Mouse (Mus musculus) hindbrain, embryonic 15.5 days (tissue): ENCODE measurements around the gene Vmn1r217. TPM values are rescaled to one million over a fixed set of nuclear protein-coding genes. Genes with fewer than 3 reads are reported as not detected.

Source experiments
- polyA plus RNA-seq: library from polyadenylated mRNA; unstranded; fragments of >200 nt; fragmentation: Nextera tagmentation; extraction: Ambion mirVana; gene quantifications from 2 replicates; pipeline ENCODE4 v1.2.1, GENCODE M21; 2015

Vmn1r217 gene
- polyA plus RNA-seq, 1 experiment from 2014 or later = not detected

Other genes starting within 250 kb of the Vmn1r217 start
- not detected in 2 replicates for gene Vmn1r212, start 234.0 kb downstream of the Vmn1r217 start, polyA plus RNA-seq
- not detected in 2 replicates for gene Vmn1r213, start 110.6 kb downstream of the Vmn1r217 start, polyA plus RNA-seq
- not detected in 2 replicates for gene Vmn1r214, start 87.8 kb downstream of the Vmn1r217 start, polyA plus RNA-seq
- not detected in 2 replicates for gene Vmn1r215, start 50.2 kb downstream of the Vmn1r217 start, polyA plus RNA-seq
- gene Vmn1r218, start 14.9 kb upstream of the Vmn1r217 start, polyA plus RNA-seq = not detected in 2 replicates
- not detected in 2 replicates for gene Vmn1r219, start 41.1 kb upstream of the Vmn1r217 start, polyA plus RNA-seq
- gene Vmn1r220, start 69.7 kb upstream of the Vmn1r217 start, polyA plus RNA-seq = not detected in 2 replicates
- gene Vmn1r221, start 95.9 kb upstream of the Vmn1r217 start, polyA plus RNA-seq = not detected in 2 replicates
- gene Vmn1r222, start 117.7 kb upstream of the Vmn1r217 start, polyA plus RNA-seq = not detected in 2 replicates
- not detected in 2 replicates for gene Vmn1r223, start 128.9 kb upstream of the Vmn1r217 start, polyA plus RNA-seq